Mouse (Mus musculus) intestine, embryonic 15.5 days (tissue): ENCODE results near the gene Gm21294. TPM values are rescaled to one million over a fixed set of nuclear protein-coding genes. Genes with fewer than 3 reads are reported as not detected.
"Not testable (repeated sequence)": the region's sequence is repeated elsewhere in the genome, so short reads cannot be mapped to it uniquely, and the experiment has no call there.

Experiments used
- ATAC-seq: fragments of 200-750 bp; cut with Nextera tagmentation; 2 replicates; pipeline ENCODE4 v1.8.0; 2017; ENCODE audit warnings: moderate TSS enrichment, moderate library complexity
- H3K27ac ChIP-seq: fragments of 300-500 bp; sonication (generic); 2 replicates; pipeline ENCODE4 v1.5.1; 2015; ENCODE audit warnings: mild to moderate bottlenecking, inconsistent platforms
- H3K27me3 ChIP-seq: fragments of 300-500 bp; sonication (generic); replicated peaks from 2 replicates; pipeline ENCODE4 v1.6.1; 2015; ENCODE audit warnings: inconsistent platforms
- H3K36me3 ChIP-seq: fragments of 300-500 bp; sonication (generic); 2 replicates; pipeline ENCODE4 v1.6.1; 2015; ENCODE audit warnings: inconsistent platforms
- H3K4me1 ChIP-seq: fragments of 300-500 bp; sonication (generic); replicated peaks from 2 replicates; pipeline ENCODE4 v1.6.1; 2015; ENCODE audit warnings: inconsistent platforms
- H3K4me2 ChIP-seq: fragments of 300-500 bp; sonication (generic); replicated peaks from 2 replicates; pipeline ENCODE4 v1.6.1; 2015; ENCODE audit warnings: mild to moderate bottlenecking, inconsistent platforms
- H3K4me3 ChIP-seq: fragments of 300-500 bp; sonication (generic); replicated peaks from 2 replicates; pipeline ENCODE4 v1.5.1; 2015; ENCODE audit warnings: inconsistent platforms
- H3K9ac ChIP-seq: fragments of 300-500 bp; sonication (generic); 2 replicates; pipeline ENCODE4 v1.6.1; 2015; ENCODE audit warnings: inconsistent platforms
- H3K9me3 ChIP-seq: fragments of 300-500 bp; sonication (generic); 2 replicates; pipeline ENCODE4 v1.6.1; 2016; ENCODE audit warnings: inconsistent platforms
- whole genome bisulfite sequencing: fragments of 180-500 bp; shearing (Covaris S2); methylation state at CpG from one replicate; pipeline ENCODE4 v1.1.7; 2015; 5-methylcytosine and 5-hydroxymethylcytosine counted together
- polyA plus RNA-seq: library from polyadenylated mRNA; unstranded; fragments of >200 nt; fragmentation: Nextera tagmentation; extraction: Ambion mirVana; gene quantifications from 2 replicates; pipeline ENCODE4 v1.2.1, GENCODE M21; 2015

Gene Gm21294
- not detected in 2 replicates for polyA plus RNA-seq

DNA sequence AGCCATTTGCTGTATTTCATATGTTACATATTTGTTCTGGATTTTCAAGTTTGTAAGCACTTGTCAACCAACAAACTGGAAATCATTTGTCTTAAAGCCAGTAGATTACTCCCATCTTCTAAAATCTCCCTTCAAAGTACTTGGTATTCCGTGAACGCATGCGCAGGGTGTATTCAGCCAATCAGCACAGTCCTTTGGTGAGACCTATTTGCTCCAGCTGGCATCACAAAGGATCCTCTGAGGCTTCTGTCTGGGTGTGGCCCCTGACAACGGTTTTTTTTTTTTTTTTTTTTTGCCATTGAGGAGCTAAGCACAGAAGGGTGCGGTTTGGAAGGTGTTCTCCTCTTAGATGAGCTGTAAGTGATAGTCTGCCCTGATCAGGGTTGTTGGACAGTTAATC, at the start of gene Gm21294:
TSS of gene Gm21294 (plus strand) at position 301 of the 400 bp plus-strand sequence.
- H3K4me3 ChIP-seq, H3K27ac ChIP-seq, H3K4me1 ChIP-seq, H3K9ac ChIP-seq, H3K27me3 ChIP-seq, H3K9me3 ChIP-seq, ATAC-seq, H3K4me2 ChIP-seq, H3K36me3 ChIP-seq: not testable (repeated sequence)
- no CpG with 5 or more reads among the region's 5 CpGs for WGBS

DNA sequence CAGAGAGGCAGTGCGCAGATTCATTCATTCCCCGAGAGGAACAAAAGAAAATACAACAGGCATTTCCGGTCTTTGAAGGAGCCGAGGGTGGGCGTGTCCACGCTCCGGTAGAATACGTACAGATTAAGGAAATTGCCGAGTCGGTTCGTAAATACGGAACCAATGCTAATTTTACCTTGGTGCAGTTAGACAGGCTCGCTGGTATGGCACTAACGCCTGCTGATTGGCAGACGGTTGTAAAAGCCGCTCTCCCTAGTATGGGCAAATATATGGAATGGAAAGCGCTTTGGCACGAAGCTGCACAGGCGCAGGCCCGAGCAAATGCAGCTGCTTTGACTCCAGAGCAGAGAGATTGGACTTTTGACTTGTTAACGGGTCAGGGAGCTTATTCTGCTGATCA, 73.6 kb downstream of the Gm21294 start:
- not testable (repeated sequence) for H3K27me3 ChIP-seq, H3K27ac ChIP-seq, H3K4me3 ChIP-seq, ATAC-seq, H3K36me3 ChIP-seq, H3K9ac ChIP-seq, H3K9me3 ChIP-seq, H3K4me1 ChIP-seq, H3K4me2 ChIP-seq
- 89% methylated on average over 8 of the region's 21 CpGs for WGBS
